Mouse (Mus musculus) myocyte (in vitro differentiated cells): ENCODE measurements at regions not wholly inside any gene's neighbourhood (a gene's known extent, or its start where the extent isn't known, plus 50 kb on each side); places are given as distances from the start of the nearest gene placed in this dataset.

Source experiments
- H3K27me3 ChIP-seq: one replicate; pipeline ENCODE4 v1.6.1; 2011; ENCODE audit not compliant: control insufficient read depth, insufficient read depth, insufficient read length
- H3K36me3 ChIP-seq: one replicate; pipeline ENCODE4 v1.6.1; 2011; ENCODE audit not compliant: control insufficient read depth, insufficient read depth
- H3K4me2 ChIP-seq: one replicate; pipeline ENCODE4 v1.6.1; 2011; ENCODE audit warnings: low read depth, control low read depth
- H3K4me3 ChIP-seq: one replicate; pipeline ENCODE4 v1.5.1; 2011; ENCODE audit warnings: mild to moderate bottlenecking, control low read depth, moderate library complexity
- H3K79me2 ChIP-seq: one replicate; pipeline ENCODE4 v1.6.1; 2011; ENCODE audit not compliant: control insufficient read depth, insufficient read depth
- H3ac ChIP-seq: one replicate; pipeline ENCODE4 v1.6.1; 2011; ENCODE audit not compliant: control insufficient read depth, insufficient read length
- CEBPB ChIP-seq: IDR thresholded peaks from 2 replicates; pipeline ENCODE4 v1.6.1; 2011; ENCODE audit warnings: mild to moderate bottlenecking, moderate library complexity; ENCODE audit not compliant: poor library complexity, insufficient read depth, severe bottlenecking
- E2F4 ChIP-seq: IDR thresholded peaks from one replicate; pipeline ENCODE4 v1.6.1; 2011; ENCODE audit warnings: mild to moderate bottlenecking, control low read depth, moderate library complexity; ENCODE audit not compliant: insufficient read depth
- MAX ChIP-seq: IDR thresholded peaks from one replicate; pipeline ENCODE4 v1.6.1; 2011; ENCODE audit warnings: low read depth, mild to moderate bottlenecking, control low read depth
- MYOD1 ChIP-seq, 3 experiments: IDR thresholded peaks; one replicate each; pipeline ENCODE4 v1.6.1; 2011; ENCODE audit warnings: control low read depth in 2 of 3, low read depth in 2 of 3, mild to moderate bottlenecking in 2 of 3, moderate library complexity in 1 of 3; ENCODE audit not compliant: insufficient read length in 2 of 3, control insufficient read depth in 1 of 3
- MYOG ChIP-seq, 3 experiments: IDR thresholded peaks; one replicate each; pipeline ENCODE4 v1.6.1; 2011; ENCODE audit warnings: control low read depth in 2 of 3, low read depth in 2 of 3, mild to moderate bottlenecking in 2 of 3; ENCODE audit not compliant: insufficient read length in 2 of 3, control insufficient read depth in 1 of 3, insufficient read depth in 1 of 3
- POLR2A ChIP-seq: IDR thresholded peaks from one replicate; pipeline ENCODE4 v1.6.1; 2011; ENCODE audit warnings: low read depth, mild to moderate bottlenecking, control low read depth, moderate library complexity; ENCODE audit not compliant: insufficient read length
- POLR2AphosphoS2 ChIP-seq: IDR thresholded peaks from one replicate; pipeline ENCODE4 v1.6.1; 2011; ENCODE audit warnings: low read depth, control low read depth; ENCODE audit not compliant: insufficient read length
- REST ChIP-seq: IDR thresholded peaks from one replicate; pipeline ENCODE4 v1.6.1; 2011; ENCODE audit warnings: mild to moderate bottlenecking, control low read depth, moderate library complexity; ENCODE audit not compliant: insufficient read depth, insufficient read length
- SRF ChIP-seq: IDR thresholded peaks from one replicate; pipeline ENCODE4 v1.6.1; 2011; ENCODE audit warnings: low read depth; ENCODE audit not compliant: control insufficient read depth, insufficient read length
- TCF12 ChIP-seq: IDR thresholded peaks from one replicate; pipeline ENCODE4 v1.6.1; 2011; ENCODE audit warnings: mild to moderate bottlenecking, control low read depth; ENCODE audit not compliant: poor library complexity, insufficient read depth, severe bottlenecking
- TCF3 ChIP-seq: IDR thresholded peaks from one replicate; pipeline ENCODE4 v1.6.1; 2011; ENCODE audit warnings: low read depth, control low read depth; ENCODE audit not compliant: insufficient read length
- USF1 ChIP-seq: IDR thresholded peaks from one replicate; pipeline ENCODE4 v1.6.1; 2011; ENCODE audit warnings: low read depth, mild to moderate bottlenecking, control low read depth, moderate library complexity

DNA sequence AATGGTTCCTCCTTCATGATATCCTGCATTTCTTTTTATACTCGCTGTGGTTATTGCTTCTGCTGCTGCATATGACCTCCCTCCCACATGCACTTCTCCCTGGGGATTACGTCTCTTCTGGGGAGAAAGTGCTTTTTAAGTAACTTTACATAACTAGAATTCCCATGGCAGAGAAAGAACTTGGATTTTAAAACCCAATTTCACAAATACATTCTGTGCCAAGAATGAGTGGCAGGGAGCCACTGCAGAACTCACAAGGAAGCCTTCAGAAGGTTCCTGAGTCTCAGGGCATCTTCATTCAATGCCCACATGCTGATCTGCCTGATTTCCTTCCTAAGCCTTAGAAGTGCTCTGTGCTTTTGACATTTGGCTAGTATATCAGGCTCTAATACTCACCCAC lies 259.8 kb downstream of the Myh15 start:
- Histone ChIP-seq H3K79me2 (no peaks in the 10 kb centered on the region), H3K27me3 (no peaks in the 10 kb centered on the region), H3ac (no peak overlapping the region), H3K4me3 (no peak overlapping the region), H3K36me3 (no peaks in the 10 kb centered on the region), H3K4me2 (no peak overlapping the region)
- no peak for TF ChIP-seq MYOG (IDR thresholded peaks at IDR 0.05; ENCODE audit: control insufficient read depth in 1 of 3, insufficient read depth in 1 of 3, insufficient read length in 2 of 3, low read depth in 2 of 3)
- TF ChIP-seq USF1 = no peak
- TF ChIP-seq CEBPB = no peak
- no peak for TF ChIP-seq SRF
- no peak for TF ChIP-seq POLR2AphosphoS2

DNA sequence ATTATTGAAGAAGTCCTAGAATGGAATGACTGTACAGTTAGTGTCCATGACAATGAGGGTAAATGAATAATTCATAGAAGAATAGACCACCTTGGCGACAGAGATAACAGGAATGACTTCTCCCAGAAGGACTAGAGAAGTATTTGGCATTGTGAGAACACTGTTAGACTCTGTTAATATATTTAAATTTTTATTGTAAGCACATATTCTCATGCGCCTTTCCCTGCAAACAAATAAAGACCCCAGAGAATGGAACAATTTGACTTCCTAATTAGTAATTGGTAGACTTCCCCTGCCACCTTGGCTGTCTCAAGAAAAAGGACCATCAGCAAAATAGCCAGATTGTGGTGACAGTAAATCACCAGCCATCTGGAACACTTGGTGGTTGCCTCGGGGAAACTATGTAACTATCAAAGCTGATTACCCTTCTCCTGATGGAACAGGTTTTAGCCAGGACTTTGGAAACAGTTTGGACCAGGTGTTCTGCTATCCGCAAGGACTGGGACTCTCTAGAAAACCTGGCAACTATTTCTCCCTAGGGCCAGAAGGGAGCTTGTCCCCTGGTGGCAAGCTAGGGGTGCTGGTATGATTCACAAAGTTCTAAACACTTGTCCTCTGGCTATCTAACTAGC lies 261.9 kb downstream of the Myh15 start:
- H3ac ChIP-seq = no peak overlapping the region

DNA sequence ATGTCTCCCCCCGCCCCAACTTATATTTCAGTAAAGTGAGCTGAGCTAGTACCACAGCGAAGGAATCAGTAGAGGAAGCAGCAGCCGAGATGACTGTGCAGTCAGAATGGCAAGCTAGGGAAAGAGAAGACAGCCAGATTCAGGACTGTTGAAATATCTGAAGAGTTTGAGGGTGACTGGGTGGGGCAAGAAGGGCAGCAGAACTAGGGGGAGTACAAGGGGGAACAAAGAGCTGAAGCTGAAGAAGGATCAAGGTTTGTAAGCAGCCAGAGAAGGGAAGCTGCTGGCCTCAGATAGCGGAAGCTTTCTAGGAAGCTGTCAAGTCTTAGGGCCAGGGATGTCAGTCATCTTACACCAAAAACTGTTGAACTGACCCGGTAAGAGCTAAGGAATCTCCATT lies 262.5 kb downstream of the Myh15 start:
- Histone ChIP-seq H3K4me3 (no peak overlapping the region), H3K79me2 (no peaks in the 10 kb centered on the region), H3K36me3 (no peaks in the 10 kb centered on the region), H3K27me3 (no peaks in the 10 kb centered on the region), H3ac (no peak overlapping the region), H3K4me2 (no peak overlapping the region)
- no peak for TF ChIP-seq TCF12
- no peak for TF ChIP-seq TCF3
- TF ChIP-seq SRF = no peak
- no peak for TF ChIP-seq POLR2A
- no peak for TF ChIP-seq CEBPB
- no peak for TF ChIP-seq REST
- no peak for TF ChIP-seq MYOG (IDR thresholded peaks at IDR 0.05; ENCODE audit: control insufficient read depth in 1 of 3, insufficient read depth in 1 of 3, insufficient read length in 2 of 3, low read depth in 2 of 3)
- no peak for TF ChIP-seq POLR2AphosphoS2
- TF ChIP-seq MYOD1 (IDR thresholded peaks at IDR 0.05; ENCODE audit: control insufficient read depth in 1 of 3, insufficient read length in 2 of 3, low read depth in 2 of 3) = no peak
- no peak for TF ChIP-seq MAX
- no peak for TF ChIP-seq E2F4
- no peak for TF ChIP-seq USF1

More for the DNA sequence above, 261.9 kb downstream of the Myh15 start:
- H3K4me3 ChIP-seq = no peak overlapping the region
- no peak overlapping the region for H3K4me2 ChIP-seq
- H3K36me3 ChIP-seq = no peaks in the 10 kb centered on the region
- H3K27me3 ChIP-seq = no peaks in the 10 kb centered on the region
- TF ChIP-seq TCF3 (no peak), POLR2AphosphoS2 (no peak), MYOG (IDR thresholded peaks at IDR 0.05; ENCODE audit: control insufficient read depth in 1 of 3, insufficient read depth in 1 of 3, insufficient read length in 2 of 3, low read depth in 2 of 3) (no peak), MYOD1 (IDR thresholded peaks at IDR 0.05; ENCODE audit: control insufficient read depth in 1 of 3, insufficient read length in 2 of 3, low read depth in 2 of 3) (no peak), MAX (no peak), TCF12 (no peak), CEBPB (no peak), SRF (no peak), REST (no peak)
- no peaks in the 10 kb centered on the region for H3K79me2 ChIP-seq

DNA sequence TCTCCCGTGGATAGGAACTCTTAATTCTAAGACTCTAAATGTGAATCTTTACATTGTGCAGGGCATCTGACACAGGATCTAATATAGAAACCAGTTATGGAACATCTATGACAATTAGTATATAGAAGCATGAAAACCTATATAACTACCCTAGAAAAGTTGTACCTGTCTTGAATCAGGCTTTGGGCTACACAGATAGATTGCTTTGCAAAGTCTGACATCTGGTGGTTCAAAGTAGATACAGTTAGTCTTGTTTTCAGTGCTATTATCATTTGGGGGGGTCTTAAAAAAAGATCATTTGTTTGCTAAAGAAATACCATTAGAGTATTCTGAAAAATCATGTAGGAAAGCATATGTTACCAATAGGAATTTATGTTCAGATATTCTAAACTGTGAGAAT lies 264.7 kb downstream of the Myh15 start:
- Histone ChIP-seq H3K36me3 (no peaks in the 10 kb centered on the region), H3ac (no peak overlapping the region), H3K79me2 (no peaks in the 10 kb centered on the region), H3K27me3 (no peaks in the 10 kb centered on the region), H3K4me2 (no peak overlapping the region), H3K4me3 (no peak overlapping the region)
- TF ChIP-seq TCF12 (no peak), USF1 (no peak), MYOD1 (IDR thresholded peaks at IDR 0.05; ENCODE audit: control insufficient read depth in 1 of 3, insufficient read length in 2 of 3, low read depth in 2 of 3) (no peak), CEBPB (no peak), POLR2A (no peak), E2F4 (no peak), POLR2AphosphoS2 (no peak), REST (no peak), MYOG (IDR thresholded peaks at IDR 0.05; ENCODE audit: control insufficient read depth in 1 of 3, insufficient read depth in 1 of 3, insufficient read length in 2 of 3, low read depth in 2 of 3) (no peak), TCF3 (no peak)

DNA sequence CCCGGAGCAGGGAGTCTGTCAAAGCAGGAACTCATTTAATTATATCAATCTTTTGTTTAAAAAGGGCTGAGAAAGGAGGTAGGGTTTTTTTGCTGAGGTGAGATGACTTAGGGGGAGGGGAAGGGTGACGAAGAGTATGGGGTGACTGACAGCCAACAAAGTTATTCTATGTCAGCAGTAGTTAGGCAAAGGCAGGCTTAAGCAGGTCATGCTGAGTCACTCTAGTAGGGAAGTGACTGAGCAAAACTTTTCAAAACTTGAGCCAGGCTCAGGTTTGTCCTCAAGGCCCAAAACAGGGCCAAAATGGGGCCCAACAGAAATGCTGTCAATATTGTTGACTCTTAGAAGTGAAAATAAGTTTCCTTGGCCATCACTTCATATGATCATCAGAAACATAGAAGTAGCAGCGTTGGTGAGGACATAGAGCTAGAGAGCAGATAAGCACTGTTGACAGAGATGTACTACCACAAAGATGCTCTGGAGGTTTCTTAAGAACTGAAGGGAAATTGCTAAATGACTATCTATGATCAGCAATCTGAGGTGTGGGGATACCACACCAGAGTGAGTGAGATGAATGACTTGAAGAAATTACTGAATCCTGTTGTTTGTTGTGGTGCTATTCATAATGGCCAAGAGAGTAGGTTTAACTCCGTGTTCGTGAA lies 273.6 kb downstream of the Myh15 start:
- H3K4me2 ChIP-seq = no peak overlapping the region

More for the DNA sequence above, 273.6 kb downstream of the Myh15 start:
- H3K4me3 ChIP-seq = no peak overlapping the region
- H3K79me2 ChIP-seq = no peaks in the 10 kb centered on the region
- no peak for TF ChIP-seq POLR2A
- no peak for TF ChIP-seq SRF
- TF ChIP-seq MAX = no peak
- TF ChIP-seq USF1 = no peak
- no peak for TF ChIP-seq MYOG (IDR thresholded peaks at IDR 0.05; ENCODE audit: control insufficient read depth in 1 of 3, insufficient read depth in 1 of 3, insufficient read length in 2 of 3, low read depth in 2 of 3)
- no peak for TF ChIP-seq CEBPB
- no peak for TF ChIP-seq TCF12
- no peak for TF ChIP-seq TCF3
- H3K36me3 ChIP-seq = no peaks in the 10 kb centered on the region
- H3ac ChIP-seq = no peak overlapping the region
- H3K27me3 ChIP-seq = no peaks in the 10 kb centered on the region
